Mouse (Mus musculus): ENCODE results near the gene Apba1. TPM values are rescaled to one million over a fixed set of nuclear protein-coding genes. Genes with fewer than 3 reads are reported as not detected.

The Apba1 gene
- total RNA-seq, 4 experiments from 2014 or later, result 127 to 143 (median 133) TPM

DNA sequence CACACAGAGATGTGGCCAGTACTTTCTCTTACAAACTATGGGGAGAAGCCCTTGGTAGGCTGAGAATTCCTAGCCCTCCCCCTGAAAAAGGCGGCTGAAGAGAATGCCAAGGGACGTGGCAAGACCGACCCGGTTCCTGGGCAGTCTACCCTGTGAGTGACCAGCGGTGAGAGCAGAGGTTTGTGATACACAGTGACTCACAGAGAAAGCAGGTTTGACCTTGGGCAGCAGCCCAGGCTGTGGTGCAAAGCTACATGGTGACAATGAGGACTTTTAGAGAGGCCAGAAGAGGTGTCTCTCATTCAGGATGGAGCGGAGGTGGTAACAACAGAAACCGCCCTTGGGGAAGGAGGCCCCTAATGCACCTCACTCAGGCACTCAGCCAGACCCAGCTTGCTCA lies 212.7 kb downstream of the Apba1 start:
- no peak for DNase-seq (ENCODE audit: low spot score in 2 of 2)

DNA sequence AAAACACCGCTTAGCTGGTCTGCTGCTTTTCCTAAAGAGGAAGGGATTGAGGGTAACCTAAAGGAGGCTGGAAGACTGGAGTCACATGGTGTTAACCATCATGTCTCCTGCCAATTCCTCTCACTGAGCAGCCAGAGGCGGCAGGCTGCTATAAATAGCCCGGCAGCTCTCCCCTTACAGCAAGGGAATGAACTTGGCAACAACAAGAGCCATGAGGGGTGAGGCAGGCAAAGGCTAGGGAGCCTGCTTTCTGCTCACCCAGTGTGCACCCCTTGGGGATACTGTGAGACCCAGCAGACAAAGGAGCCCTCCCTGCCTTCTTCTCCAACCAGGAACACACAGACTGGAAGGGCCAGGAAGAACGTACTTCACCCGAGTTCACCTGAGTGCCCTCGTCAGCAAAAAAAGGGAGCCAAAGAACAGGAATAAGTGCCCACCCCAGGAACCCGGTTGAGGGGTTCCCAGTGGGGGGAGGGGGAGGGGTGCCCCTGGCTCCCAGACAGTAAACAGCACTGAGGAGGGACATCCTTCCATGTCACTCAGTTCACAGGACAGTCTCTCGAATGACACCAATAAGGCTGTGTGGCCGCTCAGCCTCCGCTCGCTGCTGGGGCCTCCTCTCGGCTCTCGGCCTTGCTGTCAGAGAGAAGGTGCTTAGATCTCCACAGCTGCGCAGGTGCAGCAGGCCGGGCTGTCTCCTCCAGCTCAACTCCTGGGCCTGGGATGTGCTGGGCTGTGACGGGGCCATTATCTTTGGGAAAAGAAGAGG lies 214.4 kb downstream of the Apba1 start:
- DNase-seq (ENCODE audit: low spot score in 2 of 2), result no peak

DNA sequence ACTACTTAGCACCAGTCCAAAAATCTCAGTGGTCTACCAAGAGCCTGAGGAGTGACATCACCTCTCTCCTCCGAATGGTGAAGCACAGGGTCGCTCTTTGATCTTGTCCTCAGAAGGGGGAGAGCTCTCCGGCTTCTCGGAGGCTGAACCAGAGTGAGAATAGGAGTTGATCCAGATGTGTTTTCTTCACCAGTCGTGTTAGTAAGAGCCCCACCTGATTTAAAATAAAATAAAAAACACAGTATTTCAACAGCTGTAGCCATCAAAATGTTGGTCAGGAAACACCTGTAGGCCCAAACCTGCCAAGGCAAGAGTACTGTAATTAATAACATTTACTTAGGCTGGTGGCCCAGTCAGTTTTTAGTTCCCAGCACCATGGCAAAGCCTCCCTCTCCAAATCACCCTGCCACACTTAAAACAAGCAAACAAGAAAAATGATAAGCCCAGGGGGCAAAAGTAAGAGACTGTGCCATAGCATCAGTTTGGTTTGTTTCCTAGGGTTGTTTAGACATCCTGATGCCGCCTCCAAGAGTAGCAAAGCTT lies 219.3 kb downstream of the Apba1 start:
- no peak for DNase-seq (ENCODE audit: low spot score in 2 of 2)

DNA sequence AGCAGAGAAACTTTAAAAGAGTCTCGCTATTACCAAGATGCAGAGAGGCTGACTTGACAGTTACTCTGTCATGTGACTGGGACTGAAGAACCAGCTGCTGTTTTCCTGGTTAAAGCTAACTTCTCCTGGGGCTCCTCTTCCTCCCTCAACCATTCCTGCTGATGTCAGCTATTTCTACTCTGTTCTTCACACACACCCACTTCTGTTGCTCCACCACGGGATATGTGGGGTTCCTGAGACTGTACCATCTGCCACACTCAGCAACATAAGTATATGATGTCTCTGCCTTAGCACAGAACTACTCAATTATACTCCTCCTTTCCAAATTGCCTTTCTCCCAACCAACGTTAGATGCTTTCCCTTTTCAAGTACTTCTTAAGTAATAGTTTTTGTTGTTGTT lies 221.9 kb downstream of the Apba1 start:
- DNase-seq (ENCODE audit: low spot score in 2 of 2), result peak in 1 of 2 experiments; percentile 72

DNA sequence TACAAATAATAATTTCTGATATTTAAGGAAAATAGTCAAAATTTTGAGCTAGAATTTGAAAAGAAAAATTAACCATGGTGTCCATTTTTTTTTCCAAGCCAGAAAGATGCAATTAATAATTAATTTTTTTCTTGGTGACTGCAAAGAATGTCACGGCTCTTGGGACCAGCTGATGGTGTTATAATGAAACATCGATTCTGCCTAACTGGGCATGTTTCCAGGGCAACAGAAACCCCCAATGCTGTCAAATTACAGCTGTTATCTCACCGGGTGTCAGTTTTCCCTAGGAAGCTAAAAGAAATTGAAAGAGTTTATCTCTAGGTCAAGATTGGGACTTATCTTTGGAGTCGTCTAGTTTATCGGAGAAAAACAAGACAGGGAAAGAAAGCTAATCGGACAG lies 225.5 kb downstream of the Apba1 start:
- no peak for DNase-seq (ENCODE audit: low spot score in 2 of 2)

DNA sequence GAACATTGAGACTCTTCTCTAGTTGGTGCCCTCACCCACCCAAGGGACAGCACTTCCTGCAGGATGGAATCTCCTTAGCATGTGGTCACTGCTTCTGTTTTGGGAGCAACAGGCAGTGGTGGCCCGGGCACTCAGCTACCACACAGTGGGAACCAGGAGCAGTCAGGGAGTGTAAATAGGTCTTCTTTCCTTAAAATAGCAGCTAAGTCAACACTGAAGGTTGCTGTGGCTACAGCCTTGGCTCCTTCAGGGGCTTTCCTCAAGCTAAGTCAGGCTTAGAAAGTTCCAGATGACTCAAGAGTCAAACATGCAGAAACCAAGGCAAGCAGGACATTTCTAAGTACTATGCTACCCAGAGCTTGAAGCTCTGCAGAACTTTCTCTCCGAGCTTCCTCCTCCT lies 228.6 kb downstream of the Apba1 start:
- DNase-seq (ENCODE audit: low spot score in 2 of 2), result no peak

DNA sequence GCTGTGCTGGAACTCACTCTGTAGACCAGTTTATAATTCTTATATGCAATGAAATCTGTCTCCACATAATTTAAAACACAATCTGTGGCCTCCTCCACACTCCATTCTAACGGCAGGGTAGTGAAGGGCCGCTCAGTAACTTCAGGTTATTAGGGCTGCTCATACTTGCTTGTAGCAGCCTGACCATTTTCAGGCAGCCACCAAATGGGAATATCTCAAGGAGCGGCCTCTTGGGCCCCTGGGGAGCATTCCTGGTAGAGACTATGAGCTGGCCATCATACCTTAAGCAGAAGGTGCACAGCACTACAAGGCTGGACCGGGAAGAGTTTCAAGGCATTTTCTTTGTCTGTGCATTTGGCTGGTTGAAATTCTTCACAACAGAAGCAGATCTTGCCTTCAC lies 229.5 kb downstream of the Apba1 start:
- no peak for DNase-seq (ENCODE audit: low spot score in 2 of 2)

DNA sequence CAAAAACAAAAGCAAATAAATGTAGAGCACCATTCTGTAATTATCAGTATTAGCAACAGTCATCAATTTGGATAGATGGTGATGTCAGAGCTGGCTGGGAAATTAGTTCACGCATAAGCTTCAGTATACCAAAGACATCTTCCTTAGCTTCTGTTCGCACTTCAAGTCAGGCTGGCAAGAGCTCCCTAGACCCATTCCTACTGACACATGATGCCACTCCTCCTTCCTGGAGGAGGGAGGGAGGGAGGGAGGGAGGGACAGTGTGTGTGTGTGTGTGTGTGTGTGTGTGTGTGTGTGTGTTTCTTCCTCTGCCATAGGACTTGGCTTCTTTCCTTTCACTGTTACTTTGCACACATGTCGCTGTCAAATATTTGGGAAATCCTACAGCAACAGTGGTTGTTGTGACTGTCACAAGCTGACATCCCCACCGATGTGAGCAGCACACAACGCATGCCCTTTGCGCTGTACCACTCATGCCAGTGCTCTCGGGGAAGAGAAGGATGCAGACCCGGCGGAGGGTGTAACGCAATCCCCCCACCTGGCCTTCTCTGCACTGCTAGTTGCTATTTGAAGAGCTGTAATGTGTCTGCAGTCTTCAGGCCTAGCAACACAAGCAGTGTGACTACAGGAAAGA lies 237.2 kb downstream of the Apba1 start:
- no peak for DNase-seq (ENCODE audit: low spot score in 2 of 2)

Other genes starting within 250 kb of the Apba1 start
- 1 to 10 TPM in 3 of 4 experiments, under 1 TPM in 1; 0.74 to 2.4 (median 1.9) TPM for gene 1700028P14Rik, start 106.1 kb upstream of the Apba1 start, total RNA-seq (2022)
- gene Ptar1, start 71.5 kb upstream of the Apba1 start, total RNA-seq (2022), result 10 to 100 TPM; 31.3 to 47.2 (median 42.7) TPM

All from left cerebral cortex, adult 8-10 months (tissue).